Mouse (Mus musculus): ENCODE data around the gene Trip10.

DNA sequence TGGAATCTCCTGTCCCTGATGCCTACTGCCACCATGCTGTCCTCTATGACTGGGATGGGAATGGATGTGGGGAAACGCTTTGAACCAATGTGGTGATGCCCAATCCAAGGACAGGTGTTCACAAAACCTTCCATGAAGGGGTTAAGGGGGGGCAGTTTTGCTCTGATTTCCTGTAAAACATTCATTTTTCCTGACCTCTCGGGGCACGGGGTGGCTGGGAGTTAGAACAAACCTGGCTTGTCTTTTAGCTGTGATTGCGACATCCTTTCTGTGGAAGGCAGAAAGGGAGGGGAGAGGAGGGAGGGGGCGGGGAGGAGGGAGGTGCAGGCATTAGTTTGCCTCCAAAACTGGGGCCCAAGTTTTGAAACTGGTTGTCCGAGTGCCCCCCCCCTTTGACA is 18.5 kb upstream of the Trip10 start:
- TF ChIP-seq POLR2A (IDR thresholded peaks at IDR 0.05; ENCODE audit: low read depth, low read length) (no peak), CTCF (conservative IDR thresholded peaks at IDR 0.05; ENCODE audit: insufficient read depth, insufficient read length, low read depth, low read length) (no peak)

Data from kidney, adult 2 months (tissue).